Mouse (Mus musculus) bone marrow macrophage, adult 2 months (primary cell): ENCODE measurements around the gene Sbno1.
"Not testable (repeated sequence)": the region's sequence is repeated elsewhere in the genome, so short reads cannot be mapped to it uniquely, and the experiment has no call there.

ENCODE experiments used
- CTCF ChIP-seq: IDR thresholded peaks from 2 replicates; pipeline ENCODE4 v1.5.1; 2012; ENCODE audit warnings: low read depth, mild to moderate bottlenecking, low read length, moderate library complexity
- POLR2A ChIP-seq: IDR thresholded peaks from 2 replicates; pipeline ENCODE4 v1.6.1; 2012; ENCODE audit warnings: mild to moderate bottlenecking, low read depth, low read length, borderline replicate concordance

GRCm38 (mm10) chr5:124341753-124342339, 84.0 kb downstream of the Sbno1 start:
- TF ChIP-seq CTCF, POLR2A: not testable (repeated sequence)
